Mouse (Mus musculus) embryonic fibroblast, embryonic 13.5 days (primary cell): ENCODE measurements around the gene Krtap5-3. TPM values are rescaled to one million over a fixed set of nuclear protein-coding genes. Genes with fewer than 3 reads are reported as not detected.
"Not testable (repeated sequence)": the region's sequence is repeated elsewhere in the genome, so short reads cannot be mapped to it uniquely, and the experiment has no call there.

Source experiments
- H3K27ac ChIP-seq: 2 replicates; pipeline ENCODE4 v1.5.1; 2012; ENCODE audit warnings: low read length, control low read depth, inconsistent platforms; ENCODE audit not compliant: insufficient read depth
- H3K4me1 ChIP-seq: 2 replicates; pipeline ENCODE4 v1.6.1; 2011; ENCODE audit warnings: low read length; ENCODE audit not compliant: control insufficient read depth, insufficient read depth
- H3K4me3 ChIP-seq: 2 replicates; pipeline ENCODE4 v1.5.1; 2011; ENCODE audit warnings: mild to moderate bottlenecking, control low read depth, low read length; ENCODE audit not compliant: insufficient read depth
- CTCF ChIP-seq: IDR thresholded peaks from 2 replicates; pipeline ENCODE4 v1.5.1; 2011; ENCODE audit warnings: mild to moderate bottlenecking, control low read depth, low read length, moderate library complexity, borderline replicate concordance; ENCODE audit not compliant: insufficient read depth
- POLR2A ChIP-seq: IDR thresholded peaks from 2 replicates; pipeline ENCODE4 v1.6.1; 2011; ENCODE audit warnings: low read depth, mild to moderate bottlenecking, control low read depth, low read length, moderate library complexity
- polyA plus RNA-seq: library from polyadenylated mRNA; stranded (reverse); fragments of >200 nt; gene quantifications from 2 replicates; pipeline ENCODE4 v1.2.4, GENCODE M21; 2011; ENCODE audit warnings: low read depth; ENCODE audit not compliant: missing spikeins, insufficient read length

Gene Krtap5-3
- not detected in 2 replicates for polyA plus RNA-seq

- Histone ChIP-seq H3K27ac (no peak within 1 kb of the TSS), H3K4me1 (no peaks in the 10 kb centered on the region), H3K4me3 (no peak within 1 kb of the TSS)
- TF ChIP-seq CTCF (no peak), POLR2A (no peak)
Measured at GRCm38 (mm10) chr7:142201064-142201463, at the start of gene Krtap5-3. Krtap5-3 (plus strand) TSS chr7:142201364.

DNA sequence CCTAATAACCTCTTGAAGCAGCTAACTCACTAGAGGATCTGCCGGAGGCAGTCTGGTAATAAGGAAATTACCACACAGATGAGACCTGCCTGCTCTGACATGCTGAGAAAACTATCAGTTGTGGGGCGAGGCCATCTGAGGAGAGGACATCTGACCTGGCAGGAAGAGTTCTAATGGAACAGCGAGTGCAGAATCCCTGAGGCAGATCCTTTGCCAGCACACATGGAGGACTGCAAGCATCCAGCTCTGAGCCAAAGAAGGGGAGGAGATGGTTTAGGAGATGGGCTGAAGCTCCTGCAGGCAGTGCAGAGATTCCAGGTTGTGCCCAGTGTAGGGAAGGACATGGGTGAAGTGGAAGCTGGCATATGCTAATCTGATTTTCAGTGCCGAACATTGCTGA is 49.0 kb upstream of the Krtap5-3 start:
- no peak for TF ChIP-seq POLR2A
- no peak for TF ChIP-seq CTCF
- no peak overlapping the region for H3K27ac ChIP-seq
- H3K4me1 ChIP-seq, result no peaks in the 10 kb centered on the region
- H3K4me3 ChIP-seq, result no peak overlapping the region

- TF ChIP-seq POLR2A, result no peak
- Histone ChIP-seq H3K4me1 (no peaks in the 10 kb centered on the region), H3K4me3 (no peak overlapping the region), H3K27ac (no peak overlapping the region)
Measured at GRCm38 (mm10) chr7:142155308-142155707, 45.9 kb upstream of the Krtap5-3 start.

GRCm38 (mm10) chr7:142157013-142157412 is 44.2 kb upstream of the Krtap5-3 start, which contains the start of gene Gm29735:
Gm29735 (minus strand) TSS chr7:142157113.
- H3K4me1 ChIP-seq, H3K4me3 ChIP-seq, H3K27ac ChIP-seq: not testable (repeated sequence)

DNA sequence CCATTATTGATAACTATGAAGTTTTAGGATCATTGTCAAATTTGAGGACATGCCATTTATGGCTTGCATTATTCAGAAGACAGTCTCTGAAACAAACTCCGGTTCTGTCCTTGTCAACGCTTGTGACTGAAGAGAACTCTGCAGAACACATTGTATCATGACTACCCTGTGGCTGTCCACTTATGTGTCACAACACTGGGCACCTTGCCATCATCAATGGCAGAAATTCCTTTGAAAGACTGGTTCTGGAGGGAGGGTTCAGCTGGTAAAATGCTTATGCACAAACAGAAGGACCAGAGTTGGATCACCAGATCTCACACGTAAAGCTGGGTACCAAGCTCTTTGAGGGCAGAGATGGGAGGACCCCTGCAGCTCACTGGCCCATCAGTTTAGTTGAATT is 41.8 kb upstream of the Krtap5-3 start:
- no peak overlapping the region for H3K27ac ChIP-seq
- H3K4me1 ChIP-seq, result no peaks in the 10 kb centered on the region
- H3K4me3 ChIP-seq, result no peak overlapping the region
- TF ChIP-seq CTCF (no peak), POLR2A (no peak)

DNA sequence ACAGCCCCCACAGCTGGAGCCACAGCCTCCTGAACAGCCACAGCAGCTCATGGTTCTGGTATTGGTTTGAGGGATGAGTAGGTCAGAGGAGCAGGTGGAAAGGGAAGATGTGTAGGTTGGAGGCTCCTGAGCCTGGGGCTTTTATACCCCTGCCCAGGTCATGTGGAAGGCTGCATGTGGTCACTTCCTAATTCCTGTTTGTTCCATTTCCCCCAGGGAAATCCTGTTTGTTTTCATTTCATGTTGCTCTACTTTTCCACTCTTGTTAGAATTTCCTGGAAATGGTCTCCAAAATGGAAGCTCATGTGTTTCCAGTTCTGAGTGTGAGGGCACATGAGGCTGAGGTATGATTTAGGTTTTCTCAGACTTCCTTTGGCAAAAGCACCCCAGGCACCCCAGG is 35.5 kb upstream of the Krtap5-3 start, which contains the start of gene Gm4553:
Gene Gm4553, minus strand, starts transcription at position 101 of the 400 bp plus-strand sequence.
- not testable (repeated sequence) for H3K4me3 ChIP-seq, H3K27ac ChIP-seq, H3K4me1 ChIP-seq

GRCm38 (mm10) chr7:142169836-142170235 is 31.3 kb upstream of the Krtap5-3 start:
- TF ChIP-seq CTCF (no peak), POLR2A (no peak)
- Histone ChIP-seq H3K4me1 (no peaks in the 10 kb centered on the region), H3K4me3 (no peak overlapping the region), H3K27ac (no peak overlapping the region)

DNA sequence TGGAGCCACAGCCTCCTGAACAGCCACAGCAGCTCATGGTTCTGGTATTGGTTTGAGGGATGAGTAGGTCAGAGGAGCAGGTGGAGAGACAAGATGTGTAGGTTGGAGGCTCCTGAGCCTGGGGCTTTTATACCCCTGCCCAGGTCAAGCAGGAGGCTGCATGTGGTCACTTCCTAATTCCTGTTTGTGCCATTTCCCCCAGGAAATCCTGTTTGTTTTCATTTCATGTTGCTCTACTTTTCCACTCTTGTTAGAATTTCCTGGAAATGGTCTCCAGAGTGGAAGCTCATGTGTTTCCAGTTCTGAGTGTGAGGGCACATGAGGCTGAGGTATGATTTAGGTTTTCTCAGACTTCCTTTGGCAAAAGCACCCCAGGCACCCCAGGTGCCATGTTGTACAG is 25.3 kb upstream of the Krtap5-3 start, which contains the start of gene Krtap5-2:
Gene Krtap5-2, minus strand, starts transcription at position 101 of the 400 bp plus-strand sequence.
- H3K27ac ChIP-seq, H3K4me1 ChIP-seq, H3K4me3 ChIP-seq: not testable (repeated sequence)

GRCm38 (mm10) chr7:142178685-142179084 is 22.5 kb upstream of the Krtap5-3 start:
- no peaks in the 10 kb centered on the region for H3K4me1 ChIP-seq
- H3K4me3 ChIP-seq, result no peak overlapping the region
- no peak for TF ChIP-seq CTCF
- TF ChIP-seq POLR2A, result no peak
- no peak overlapping the region for H3K27ac ChIP-seq

GRCm38 (mm10) chr7:142181021-142181420 is 20.1 kb upstream of the Krtap5-3 start:
- Histone ChIP-seq H3K4me3 (no peak overlapping the region), H3K27ac (no peak overlapping the region), H3K4me1 (no peaks in the 10 kb centered on the region)
- TF ChIP-seq CTCF, result no peak
- TF ChIP-seq POLR2A, result no peak

DNA sequence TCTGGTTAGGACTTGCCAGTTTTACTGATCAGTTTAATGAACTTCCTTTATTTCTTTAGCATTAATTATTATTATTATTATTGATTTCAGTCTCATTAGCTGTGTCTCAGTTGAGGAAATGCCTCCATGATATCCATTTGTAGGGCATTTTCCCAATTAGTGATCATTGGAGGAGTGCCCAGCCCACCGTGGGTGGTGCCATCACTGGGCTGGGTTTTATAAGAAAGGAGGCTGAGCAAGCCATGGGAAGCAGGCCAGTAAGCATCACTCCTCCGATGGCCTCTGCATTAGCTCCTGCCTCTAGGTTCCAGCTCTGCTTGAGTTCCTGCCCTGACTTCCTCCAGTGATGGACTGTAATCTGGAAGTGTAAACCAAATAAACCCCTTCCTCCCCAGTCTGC is 13.0 kb upstream of the Krtap5-3 start:
- H3K4me1 ChIP-seq, result no peaks in the 10 kb centered on the region
- no peak overlapping the region for H3K4me3 ChIP-seq
- no peak for TF ChIP-seq POLR2A
- TF ChIP-seq CTCF, result no peak
- no peak overlapping the region for H3K27ac ChIP-seq

GRCm38 (mm10) chr7:142190289-142190688 is 10.9 kb upstream of the Krtap5-3 start, which contains the start of gene Gm10153:
Gm10153 (minus strand) TSS chr7:142190389.
- Histone ChIP-seq H3K4me3 (no peak within 1 kb of the TSS), H3K4me1 (no peaks in the 10 kb centered on the region), H3K27ac (no peak within 1 kb of the TSS)
- no peak for TF ChIP-seq POLR2A
- TF ChIP-seq CTCF, result no peak
